Mouse (Mus musculus): ENCODE data around the gene Gchfr. TPM values are rescaled to one million over a fixed set of nuclear protein-coding genes. Genes with fewer than 3 reads are reported as not detected.

Gene Gchfr
- polyA plus RNA-seq, 1 experiment from 2014 or later = 31.8 TPM

GRCm38 (mm10) chr2:119157836-119158235 is 9.7 kb upstream of the Gchfr start:
- no peaks in the 10 kb centered on the region for H3K9me3 ChIP-seq (replicated peaks)
- H3K27ac ChIP-seq = peak overlapping the region; percentile 98; the same call in 1 of the 2 replicates
- H3K36me3 ChIP-seq = peaks cover 18% of the 10 kb centered on the region
- no peak for ATAC-seq
- peak overlapping the region; percentile 85; the same call in 1 of the 2 replicates for H3K4me2 ChIP-seq
- no peak overlapping the region; the same call in 1 of the 2 replicates for H3K9ac ChIP-seq
- peaks cover 40% of the 10 kb centered on the region for H3K4me1 ChIP-seq
- H3K27me3 ChIP-seq (replicated peaks) = no peaks in the 10 kb centered on the region; the same call in 1 of the 2 replicates
- H3K4me3 ChIP-seq = peak overlapping the region; percentile 97; the same call in 1 of the 2 replicates

GRCm38 (mm10) chr2:119161247-119161646 is 6.3 kb upstream of the Gchfr start:
- H3K27ac ChIP-seq = no peak overlapping the region

DNA sequence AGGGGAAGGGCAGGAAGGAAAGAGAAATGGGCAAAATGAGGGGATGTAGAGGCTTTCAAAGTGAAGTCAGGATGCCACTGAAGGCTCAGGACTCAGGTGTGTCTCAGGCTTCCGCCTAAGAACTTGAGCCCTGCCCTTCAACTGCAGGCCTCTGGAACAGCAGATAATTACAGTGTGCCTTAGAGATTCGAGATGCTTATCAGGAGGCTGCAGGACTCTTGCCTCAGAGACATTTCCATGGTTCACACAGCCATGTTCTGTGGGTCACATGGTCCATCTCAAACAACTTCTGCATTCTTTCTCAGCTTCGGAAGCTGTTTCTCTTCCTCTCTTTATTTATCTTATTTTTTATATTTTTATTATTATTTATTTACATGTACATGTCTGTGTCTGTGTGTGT is 4.4 kb upstream of the Gchfr start:
- Histone ChIP-seq H3K4me3 (no peak overlapping the region), H3K9me3 (replicated peaks) (no peaks in the 10 kb centered on the region), H3K27ac (no peak overlapping the region), H3K9ac (no peak overlapping the region), H3K36me3 (no peaks in the 10 kb centered on the region), H3K4me2 (no peak overlapping the region; the same call in 1 of the 2 replicates), H3K4me1 (peaks cover 28% of the 10 kb centered on the region), H3K27me3 (replicated peaks) (peaks cover 45% of the 10 kb centered on the region)
- 29% methylated on average over 3 of the region's 3 CpGs for WGBS (ENCODE audit: insufficient replicate concordance)
- peak; percentile 38; the same call in 1 of the 2 replicates for ATAC-seq

More at GRCm38 (mm10) chr2:119161247-119161646, 6.3 kb upstream of the Gchfr start:
- Histone ChIP-seq H3K27me3 (replicated peaks) (peaks cover 26% of the 10 kb centered on the region), H3K4me1 (peaks cover 20% of the 10 kb centered on the region), H3K4me3 (no peak overlapping the region), H3K9me3 (replicated peaks) (no peaks in the 10 kb centered on the region), H3K4me2 (no peak overlapping the region), H3K36me3 (no peaks in the 10 kb centered on the region), H3K9ac (no peak overlapping the region)
- ATAC-seq = no peak
- 58% methylated on average over 2 of the region's 2 CpGs for WGBS (ENCODE audit: insufficient replicate concordance)

DNA sequence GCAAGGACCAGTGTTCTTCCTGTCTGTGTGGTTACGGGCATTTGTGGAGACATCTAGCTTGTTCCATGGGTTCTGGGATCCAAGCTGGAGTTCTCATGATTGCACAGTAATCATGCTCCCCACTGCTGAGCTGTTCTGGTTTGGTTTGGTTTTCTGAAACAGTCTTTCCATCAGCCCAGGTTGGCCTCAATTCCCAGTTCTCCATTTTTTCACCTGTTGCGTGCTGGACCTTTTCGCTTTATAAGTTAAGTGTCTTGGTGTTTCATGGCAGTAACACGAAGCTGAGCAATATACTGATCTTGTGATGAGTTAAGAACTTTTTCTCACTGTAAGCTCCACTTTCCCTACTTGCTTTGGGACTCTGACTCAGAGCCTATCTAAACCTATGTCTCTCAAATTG is 3.6 kb upstream of the Gchfr start:
- H3K4me2 ChIP-seq = no peak overlapping the region
- no peak overlapping the region for H3K9ac ChIP-seq
- H3K36me3 ChIP-seq = no peaks in the 10 kb centered on the region
- no peak for ATAC-seq
- WGBS (ENCODE audit: insufficient replicate concordance) = 82% methylated on average over 4 of the region's 4 CpGs
- H3K27ac ChIP-seq = no peak overlapping the region
- no peaks in the 10 kb centered on the region for H3K9me3 ChIP-seq (replicated peaks)
- H3K4me3 ChIP-seq = no peak overlapping the region
- H3K27me3 ChIP-seq (replicated peaks) = peaks cover 54% of the 10 kb centered on the region
- peaks cover 29% of the 10 kb centered on the region for H3K4me1 ChIP-seq

GRCm38 (mm10) chr2:119165401-119165800 is 2.2 kb upstream of the Gchfr start:
- Histone ChIP-seq H3K27ac (no peak overlapping the region), H3K4me3 (no peak overlapping the region), H3K4me2 (no peak overlapping the region), H3K4me1 (peaks cover 29% of the 10 kb centered on the region), H3K27me3 (replicated peaks) (peaks cover 68% of the 10 kb centered on the region), H3K36me3 (no peaks in the 10 kb centered on the region), H3K9me3 (replicated peaks) (no peaks in the 10 kb centered on the region), H3K9ac (no peak overlapping the region)
- no peak for ATAC-seq

DNA sequence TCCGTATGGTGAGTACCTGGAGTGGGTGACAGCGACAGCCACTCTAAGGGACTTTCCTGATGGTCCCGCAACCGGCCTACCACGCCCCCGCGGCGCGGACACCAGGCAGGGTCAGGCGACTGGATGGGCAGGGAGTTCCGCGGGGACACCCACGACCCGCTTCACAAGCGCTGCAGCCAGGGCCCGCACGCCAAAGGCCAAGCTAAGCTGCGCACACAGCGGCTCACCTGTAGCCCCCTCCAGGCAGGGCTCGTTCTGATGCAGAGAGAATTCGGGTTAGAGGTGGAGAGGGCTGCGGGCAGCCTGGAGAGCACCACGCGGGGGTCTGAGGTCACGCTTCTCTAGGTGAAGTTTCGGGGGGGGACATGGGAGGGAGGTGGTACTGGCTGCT is 288 bp downstream of the Gchfr start:
- peaks cover 38% of the 10 kb centered on the region for H3K4me1 ChIP-seq
- H3K9ac ChIP-seq = peak overlapping the region; percentile 59
- 5% methylated on average over 26 of the region's 26 CpGs for whole genome bisulfite sequencing (ENCODE audit: insufficient replicate concordance)
- H3K4me2 ChIP-seq = peak overlapping the region; percentile 88
- peaks cover 68% of the 10 kb centered on the region for H3K27me3 ChIP-seq (replicated peaks)
- no peak for ATAC-seq
- H3K4me3 ChIP-seq = peak overlapping the region; percentile 61
- H3K27ac ChIP-seq = no peak overlapping the region
- no peaks in the 10 kb centered on the region for H3K9me3 ChIP-seq (replicated peaks)
- H3K36me3 ChIP-seq = no peaks in the 10 kb centered on the region

DNA sequence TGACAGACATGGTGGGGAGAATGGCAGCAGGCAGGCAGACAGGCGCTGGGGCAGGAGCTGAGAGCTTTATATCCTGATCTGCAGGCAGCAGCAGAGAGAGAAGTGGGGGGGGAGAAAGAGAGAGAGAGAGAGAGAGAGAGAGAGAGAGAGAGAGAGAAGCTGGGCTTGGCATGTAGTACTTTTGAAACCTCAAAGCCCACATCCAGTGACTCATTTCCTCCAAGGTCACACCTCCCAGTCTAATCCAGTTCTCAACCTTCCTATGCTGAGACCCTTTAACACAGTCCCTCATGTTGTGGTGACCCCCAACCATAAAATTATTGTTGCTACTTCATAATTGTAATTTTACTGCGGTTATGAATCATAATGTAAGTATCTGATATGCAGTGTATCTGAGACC is 2.7 kb downstream of the Gchfr start:
- Histone ChIP-seq H3K4me2 (no peak overlapping the region), H3K9me3 (replicated peaks) (no peaks in the 10 kb centered on the region), H3K27ac (no peak overlapping the region), H3K4me3 (no peak overlapping the region), H3K4me1 (peaks cover 42% of the 10 kb centered on the region), H3K36me3 (0 out of 2 replicates have a peak, but pooled peaks cover 2% of the 10 kb centered on the region), H3K27me3 (replicated peaks) (peaks cover 51% of the 10 kb centered on the region), H3K9ac (no peak overlapping the region)
- no peak for ATAC-seq
- WGBS (ENCODE audit: insufficient replicate concordance) = 62% methylated on average over 2 of the region's 2 CpGs

DNA sequence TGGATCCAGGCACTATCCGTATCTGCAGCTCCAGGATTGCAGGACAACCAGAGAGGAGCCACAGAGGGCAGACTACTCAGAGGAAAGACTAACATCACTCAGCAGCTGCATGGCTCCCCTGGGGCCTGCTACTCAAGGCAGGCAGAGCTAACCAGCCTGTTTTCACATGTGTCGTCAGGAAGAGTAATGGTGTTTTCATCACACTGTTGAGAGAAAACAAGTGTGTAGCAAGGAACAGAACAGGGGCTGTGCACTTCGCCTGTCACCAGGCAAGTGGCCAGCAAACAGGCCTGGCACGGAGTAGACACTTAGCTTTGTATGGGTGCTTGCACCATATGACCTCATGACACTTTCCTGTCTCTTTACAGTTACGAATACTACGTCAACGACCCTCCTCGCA is 4.0 kb downstream of the Gchfr start:
- WGBS (ENCODE audit: insufficient replicate concordance) = 74% methylated on average over 8 of the region's 8 CpGs
- Histone ChIP-seq H3K4me3 (no peak overlapping the region), H3K27ac (no peak overlapping the region), H3K4me2 (no peak overlapping the region), H3K27me3 (replicated peaks) (peaks cover 38% of the 10 kb centered on the region), H3K9me3 (replicated peaks) (no peaks in the 10 kb centered on the region), H3K9ac (no peak overlapping the region), H3K36me3 (0 out of 2 replicates have a peak, but pooled peaks cover 4% of the 10 kb centered on the region), H3K4me1 (peaks cover 45% of the 10 kb centered on the region)
- ATAC-seq = no peak

DNA sequence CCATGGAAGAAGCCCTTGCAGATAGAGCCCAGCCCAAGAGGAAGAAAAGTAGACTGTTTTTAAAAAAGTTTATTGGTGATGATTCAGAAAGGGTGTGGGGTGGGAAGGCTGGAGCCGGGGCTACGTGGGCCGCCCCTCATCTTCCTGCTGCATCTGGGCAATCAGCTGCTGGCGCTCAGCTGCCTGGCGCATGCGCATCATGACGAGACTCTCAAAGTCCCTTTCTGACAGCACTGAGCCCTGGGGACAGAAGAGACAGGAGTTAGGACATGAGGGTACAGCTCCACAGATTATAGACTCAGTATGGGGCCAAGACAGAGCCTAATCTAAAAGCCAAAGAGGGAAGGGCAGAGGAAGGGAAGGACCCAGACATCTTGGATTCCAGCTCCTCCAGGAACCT is 4.9 kb downstream of the Gchfr start:
- WGBS (ENCODE audit: insufficient replicate concordance) = 71% methylated on average over 7 of the region's 7 CpGs
- no peak overlapping the region for H3K4me2 ChIP-seq
- H3K9ac ChIP-seq = peak overlapping the region; percentile 55; the same call in 1 of the 2 replicates

DNA sequence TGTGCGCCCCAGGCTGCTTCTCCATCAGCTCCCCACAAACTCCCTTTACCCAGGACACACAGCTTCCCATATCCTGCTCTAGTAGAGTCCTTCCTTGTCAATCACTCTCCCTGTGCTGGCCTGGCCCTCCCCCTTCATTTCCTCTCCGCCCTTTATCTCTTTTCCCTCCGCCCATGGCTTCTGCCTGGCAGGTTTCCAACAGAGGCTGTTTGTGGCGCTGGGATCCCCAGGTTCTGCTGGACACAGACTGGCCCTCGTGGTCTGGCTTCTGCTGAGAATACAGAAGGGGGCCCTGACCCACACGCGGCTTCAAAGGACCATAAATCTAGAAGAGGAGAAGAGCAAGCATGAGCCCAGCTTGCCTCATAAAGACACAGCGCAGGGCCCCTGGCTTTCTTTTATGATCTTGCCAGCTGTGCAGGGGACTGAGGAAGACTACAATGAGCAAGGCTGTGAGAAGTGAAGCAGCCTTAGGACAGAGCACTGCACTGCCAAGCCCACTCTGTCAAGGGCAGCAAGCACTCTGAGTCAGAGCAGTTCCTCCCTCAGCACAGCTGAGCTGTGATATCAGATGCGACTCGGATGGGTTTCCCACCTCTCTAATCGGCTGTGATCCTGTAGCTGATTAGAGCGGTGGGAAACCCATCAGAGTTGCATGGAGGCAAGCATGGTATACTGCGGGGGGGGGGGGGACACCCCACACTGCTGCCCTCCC is 5.4 kb downstream of the Gchfr start:
- H3K27me3 ChIP-seq (replicated peaks) = peaks cover 24% of the 10 kb centered on the region
- WGBS (ENCODE audit: insufficient replicate concordance) = 9% methylated on average over 13 of the region's 13 CpGs
- peak overlapping the region; percentile 58; the same call in 1 of the 2 replicates for H3K27ac ChIP-seq
- H3K9ac ChIP-seq = peak overlapping the region; percentile 55
- no peak overlapping the region for H3K4me3 ChIP-seq
- H3K4me1 ChIP-seq = peaks cover 40% of the 10 kb centered on the region
- no peaks in the 10 kb centered on the region for H3K9me3 ChIP-seq (replicated peaks)
- H3K4me2 ChIP-seq = peak overlapping the region; percentile 50
- 0 out of 2 replicates have a peak, but pooled peaks cover 10% of the 10 kb centered on the region for H3K36me3 ChIP-seq
- peak; percentile 62 for ATAC-seq

More for the DNA sequence above, 4.9 kb downstream of the Gchfr start:
- Histone ChIP-seq H3K4me1 (peaks cover 46% of the 10 kb centered on the region), H3K9me3 (replicated peaks) (no peaks in the 10 kb centered on the region), H3K36me3 (0 out of 2 replicates have a peak, but pooled peaks cover 7% of the 10 kb centered on the region), H3K27ac (peak overlapping the region; percentile 36; the same call in 1 of the 2 replicates), H3K4me3 (no peak overlapping the region), H3K27me3 (replicated peaks) (peaks cover 30% of the 10 kb centered on the region)
- no peak for ATAC-seq

DNA sequence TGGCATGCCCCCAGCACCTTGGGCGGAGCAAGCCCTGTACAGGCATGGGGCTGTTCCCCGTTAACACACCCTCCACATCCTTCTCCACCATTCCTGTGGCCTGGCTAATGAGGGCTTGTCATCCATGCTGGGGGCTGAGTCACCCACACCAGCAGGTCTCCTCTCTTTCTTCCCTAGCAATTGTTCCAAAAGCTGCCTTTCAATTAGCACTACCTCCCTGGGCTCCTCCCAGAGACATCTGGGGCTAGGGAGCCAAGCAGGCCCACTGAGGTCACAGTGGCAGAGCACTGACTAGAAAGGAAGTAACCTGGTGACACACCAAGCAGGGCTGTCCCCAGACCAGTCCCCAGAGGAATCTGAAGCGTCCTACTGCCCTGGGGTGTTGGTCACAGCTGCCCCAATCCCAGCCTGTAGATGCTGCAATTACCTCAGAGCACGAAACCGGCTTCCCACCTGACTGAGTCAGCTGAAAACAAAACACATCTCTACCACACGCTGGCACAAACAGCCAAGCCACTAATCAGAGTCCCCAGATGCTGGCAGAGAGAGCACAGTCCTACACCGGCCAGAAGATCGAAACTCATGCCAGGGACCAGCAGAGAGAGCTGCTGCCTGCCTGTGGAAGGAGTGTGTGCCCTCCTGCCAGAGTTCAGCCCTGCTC is 6.5 kb downstream of the Gchfr start, which contains the start of gene Gm14137:
Gm14137 (plus strand) TSS at position 519 of the 661 bp plus-strand sequence.
- Histone ChIP-seq H3K4me1 (peaks cover 38% of the 10 kb centered on the region), H3K9ac (no peak within 1 kb of the TSS), H3K4me2 (no peak within 1 kb of the TSS), H3K4me3 (no peak within 1 kb of the TSS), H3K27ac (no peak within 1 kb of the TSS), H3K9me3 (replicated peaks) (no peaks in the 10 kb centered on the region), H3K27me3 (replicated peaks) (peaks cover 13% of the 10 kb centered on the region; the same call in 1 of the 2 replicates), H3K36me3 (peaks cover 15% of the 10 kb centered on the region; the same call in 1 of the 2 replicates)
- 55% methylated on average over 8 of the region's 8 CpGs for WGBS (ENCODE audit: insufficient replicate concordance)
- no peak for ATAC-seq

DNA sequence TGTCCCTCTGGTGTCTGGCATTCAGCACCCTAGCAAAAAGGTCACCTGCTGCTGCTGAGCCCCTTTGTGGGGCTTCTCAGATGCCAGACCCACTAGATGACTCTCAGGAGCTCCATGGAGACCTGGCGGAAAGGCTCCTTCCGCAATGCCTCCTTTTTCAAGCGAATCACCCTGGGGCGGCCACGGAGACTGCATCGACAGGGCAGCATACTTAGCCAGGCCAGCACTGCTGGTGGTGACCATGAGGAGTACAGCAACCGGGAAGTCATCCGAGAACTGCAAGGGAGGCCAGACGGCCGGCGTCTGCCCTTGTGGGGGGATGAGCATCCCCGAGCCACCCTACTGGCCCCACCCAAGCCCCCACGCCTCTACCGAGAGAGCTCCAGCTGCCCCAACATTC is 7.3 kb downstream of the Gchfr start:
- no peak overlapping the region for H3K4me3 ChIP-seq
- WGBS (ENCODE audit: insufficient replicate concordance) = 71% methylated on average over 14 of the region's 14 CpGs
- H3K4me1 ChIP-seq = peaks cover 38% of the 10 kb centered on the region
- no peak for ATAC-seq
- H3K27me3 ChIP-seq (replicated peaks) = peaks cover 5% of the 10 kb centered on the region; the same call in 1 of the 2 replicates
- H3K9me3 ChIP-seq (replicated peaks) = no peaks in the 10 kb centered on the region
- H3K9ac ChIP-seq = no peak overlapping the region
- peaks cover 23% of the 10 kb centered on the region for H3K36me3 ChIP-seq
- no peak overlapping the region for H3K27ac ChIP-seq
- H3K4me2 ChIP-seq = no peak overlapping the region

Measured in liver, embryonic 12.5 days (tissue).